Mouse (Mus musculus) CH12.LX (cell line): ENCODE results near the gene Arl15. TPM values are rescaled to one million over a fixed set of nuclear protein-coding genes. Genes with fewer than 3 reads are reported as not detected.

Experiments used
- DNase-seq: peaks from one replicate; pipeline ENCODE4 v3.0.0-alpha.2; 2013; ENCODE audit errors: extremely low read depth
- H3K27ac ChIP-seq: 2 replicates; pipeline ENCODE4 v1.5.1; 2012; ENCODE audit warnings: low read depth, mild to moderate bottlenecking, control low read depth, moderate library complexity; ENCODE audit not compliant: insufficient read depth
- H3K27me3 ChIP-seq: replicated peaks from 2 replicates; pipeline ENCODE3; 2012; ENCODE audit warnings: inconsistent platforms
- H3K36me3 ChIP-seq, 2 experiments: replicated peaks in 1 of 2; 2 replicates each; pipeline versions ENCODE3 to v1.6.1; 2012; ENCODE audit warnings: inconsistent platforms in 1 of 2, low read length in 1 of 2, mild to moderate bottlenecking in 1 of 2, mixed read lengths in 1 of 2, moderate library complexity in 1 of 2; ENCODE audit not compliant: control insufficient read depth in 1 of 2, insufficient read depth in 1 of 2
- H3K4me1 ChIP-seq, 2 experiments: 2 replicates each; pipeline ENCODE4 v1.6.1; 2012; ENCODE audit warnings: inconsistent platforms in 1 of 2, moderate library complexity in 1 of 2; ENCODE audit not compliant: insufficient read depth in 2 of 2, control insufficient read depth in 1 of 2
- H3K4me2 ChIP-seq: 2 replicates; pipeline ENCODE4 v1.6.1; 2012; ENCODE audit warnings: low read depth, mild to moderate bottlenecking, control low read depth; ENCODE audit not compliant: poor library complexity, insufficient read depth, severe bottlenecking
- H3K4me3 ChIP-seq, 3 experiments: fragments of 150-350 bp in 1 of 3; sonication (generic) in 1 of 3; replicated peaks in 1 of 3; 2 replicates each; pipeline versions ENCODE3 to v1.5.1; 2011 to 2012; ENCODE audit warnings: low read depth in 2 of 3, low read length in 2 of 3, mild to moderate bottlenecking in 2 of 3, moderate library complexity in 2 of 3, control low read depth in 1 of 3, improper control_type of control experiment in 1 of 3, inconsistent platforms in 1 of 3, mixed read lengths in 1 of 3; ENCODE audit not compliant: poor library complexity in 1 of 3
- H3K79me2 ChIP-seq: replicated peaks from 2 replicates; pipeline ENCODE4 v1.6.1; 2012; ENCODE audit warnings: mild to moderate bottlenecking, moderate library complexity; ENCODE audit not compliant: control insufficient read depth, poor library complexity, insufficient read depth, severe bottlenecking; ENCODE audit errors: extremely low read depth
- H3K9ac ChIP-seq: 2 replicates; pipeline ENCODE4 v1.6.1; 2012; ENCODE audit warnings: low read depth, mild to moderate bottlenecking, control low read depth, moderate library complexity; ENCODE audit not compliant: insufficient read depth
- H3K9me3 ChIP-seq: replicated peaks from 2 replicates; pipeline ENCODE3; 2012; ENCODE audit warnings: low read length, inconsistent platforms, mixed read lengths
- BHLHE40 ChIP-seq: IDR thresholded peaks from 2 replicates; pipeline ENCODE4 v1.6.1; 2011; ENCODE audit warnings: mild to moderate bottlenecking, low read depth, low read length, improper control_type of control experiment
- CHD1 ChIP-seq: IDR thresholded peaks from 2 replicates; pipeline ENCODE4 v1.6.1; 2012; ENCODE audit warnings: low read depth, low read length, improper control_type of control experiment, inconsistent platforms
- CHD2 ChIP-seq: IDR thresholded peaks from 2 replicates; pipeline ENCODE4 v1.6.1; 2011; ENCODE audit warnings: low read length, improper control_type of control experiment
- CTCF ChIP-seq, 2 experiments: IDR thresholded peaks in 1 of 2; conservative IDR thresholded peaks in 1 of 2; 2 replicates each; pipeline ENCODE4 v1.5.1; 2011 to 2012; ENCODE audit warnings: low read depth in 2 of 2, low read length in 2 of 2, improper control_type of control experiment in 1 of 2, inconsistent platforms in 1 of 2, mild to moderate bottlenecking in 1 of 2, moderate library complexity in 1 of 2
- E2F4 ChIP-seq: IDR thresholded peaks from 2 replicates; pipeline ENCODE4 v1.6.1; 2011; ENCODE audit warnings: low read depth, low read length, improper control_type of control experiment; ENCODE audit not compliant: insufficient replicate concordance
- ELF1 ChIP-seq: IDR thresholded peaks from 2 replicates; pipeline ENCODE4 v1.6.1; 2014; ENCODE audit warnings: low read depth, mild to moderate bottlenecking, inconsistent platforms, low read length, improper control_type of control experiment
- ETS1 ChIP-seq: conservative IDR thresholded peaks from 2 replicates; pipeline ENCODE4 v1.6.1; 2012; ENCODE audit warnings: low read depth, mild to moderate bottlenecking, inconsistent platforms, low read length, improper control_type of control experiment, moderate library complexity
- HCFC1 ChIP-seq: IDR thresholded peaks from 2 replicates; pipeline ENCODE4 v1.6.1; 2012; ENCODE audit warnings: low read depth, mild to moderate bottlenecking, inconsistent platforms, low read length, improper control_type of control experiment
- IRF4 ChIP-seq: IDR thresholded peaks from 2 replicates; pipeline ENCODE4 v1.6.1; 2014; ENCODE audit warnings: low read depth, mild to moderate bottlenecking, inconsistent platforms, low read length, improper control_type of control experiment
- JUN ChIP-seq: IDR thresholded peaks from 2 replicates; pipeline ENCODE4 v1.6.1; 2011; ENCODE audit warnings: low read depth, mild to moderate bottlenecking, low read length, improper control_type of control experiment, moderate library complexity; ENCODE audit not compliant: insufficient read depth
- KAT2A ChIP-seq: IDR thresholded peaks from 2 replicates; pipeline ENCODE4 v1.6.1; 2012; ENCODE audit warnings: low read length, improper control_type of control experiment, inconsistent platforms; ENCODE audit not compliant: insufficient replicate concordance
- MAFK ChIP-seq: IDR thresholded peaks from 2 replicates; pipeline ENCODE4 v1.6.1; 2011; ENCODE audit warnings: low read length, improper control_type of control experiment; ENCODE audit not compliant: insufficient replicate concordance
- NRF1 ChIP-seq: IDR thresholded peaks from 2 replicates; pipeline ENCODE4 v1.6.1; 2014; ENCODE audit warnings: low read depth, mild to moderate bottlenecking, inconsistent platforms, low read length, improper control_type of control experiment, moderate library complexity
- POLR2A ChIP-seq: IDR thresholded peaks from 2 replicates; pipeline ENCODE4 v1.6.1; 2011; ENCODE audit warnings: low read depth, mild to moderate bottlenecking, improper control_type of control experiment, low read length
- RAD21 ChIP-seq: IDR thresholded peaks from 2 replicates; pipeline ENCODE4 v1.6.1; 2011; ENCODE audit warnings: low read depth, mild to moderate bottlenecking, low read length, improper control_type of control experiment, moderate library complexity
- SMC3 ChIP-seq: IDR thresholded peaks from 2 replicates; pipeline ENCODE4 v1.6.1; 2011; ENCODE audit warnings: low read depth, low read length, improper control_type of control experiment
- TBP ChIP-seq: conservative IDR thresholded peaks from 2 replicates; pipeline ENCODE4 v1.6.1; 2011; ENCODE audit warnings: low read depth, low read length, improper control_type of control experiment
- UBTF ChIP-seq: IDR thresholded peaks from 2 replicates; pipeline ENCODE4 v1.6.1; 2012; ENCODE audit warnings: low read depth, mild to moderate bottlenecking, inconsistent platforms, low read length, improper control_type of control experiment, moderate library complexity
- USF1 ChIP-seq: IDR thresholded peaks from 2 replicates; pipeline ENCODE4 v1.6.1; 2014; ENCODE audit warnings: low read depth, mild to moderate bottlenecking, inconsistent platforms, low read length, improper control_type of control experiment
- ZMIZ1 ChIP-seq: IDR thresholded peaks from 2 replicates; pipeline ENCODE4 v1.6.1; 2012; ENCODE audit warnings: low read depth, mild to moderate bottlenecking, inconsistent platforms, low read length, improper control_type of control experiment
- dilution Hi-C: fragments of 300-500 bp; cut with MboI; formaldehyde crosslinking; loops from 2 replicates; pipeline ENCODE4 v1.14.3; 2020; ENCODE audit warnings: low sequenced_read_pairs; ENCODE audit not compliant: extremely low pct_unique_long_range_greater_than_20kb, extremely low pct_ligation_motif_present
- in situ Hi-C: fragments of 300-500 bp; cut with MboI; formaldehyde crosslinking; loops from 3 replicates; pipeline ENCODE4 v1.14.3; 2019; ENCODE audit warnings: low sequenced_read_pairs, low pct_ligation_motif_present, low pct_unique_long_range_greater_than_20kb, mixed read lengths
- polyA plus RNA-seq: library from polyadenylated mRNA; unstranded; fragments of >175 nt; gene quantifications from 2 replicates; pipeline ENCODE4 v1.2.1, GENCODE M21; 2012; ENCODE audit warnings: low read depth; ENCODE audit not compliant: insufficient read length
- total RNA-seq, 2 experiments: library from RNA; depleted of rRNA; stranded (reverse); fragments of 300-350 nt in 1 of 2; fragments of >200 nt in 1 of 2; gene quantifications; 2 replicates each; pipeline ENCODE4 v1.2.3; 2012 to 2014

The Arl15 gene
- total and polyA plus RNA-seq, 3 experiments, result 2.2 to 5.2 (median 4.8) TPM

DNA sequence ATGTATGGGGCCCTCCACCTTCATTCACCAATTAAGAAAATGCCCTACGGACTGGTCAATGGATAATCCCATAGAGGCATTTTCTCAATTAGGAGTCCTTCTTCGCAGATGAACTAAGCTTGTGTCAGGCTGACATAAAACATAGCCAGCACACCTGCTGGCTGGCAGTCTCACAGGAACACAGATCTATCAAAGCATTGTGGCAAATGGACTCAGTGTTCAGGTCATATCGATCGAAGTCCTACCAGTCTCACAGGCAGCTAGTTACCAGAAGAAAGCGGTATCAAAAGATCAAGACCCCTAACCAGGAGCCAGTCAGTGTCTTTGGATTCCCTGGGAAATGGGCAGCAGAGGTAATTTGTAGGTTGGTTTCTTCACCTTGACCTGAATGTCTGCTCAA, 274.1 kb downstream of the Arl15 start:
- TF ChIP-seq TBP, result no peak
- no peak for TF ChIP-seq BHLHE40
- no peak for TF ChIP-seq USF1
- no peak for TF ChIP-seq HCFC1
- no peak for TF ChIP-seq ZMIZ1
- TF ChIP-seq NRF1, result no peak
- TF ChIP-seq IRF4, result no peak
- no peak for TF ChIP-seq JUN
- TF ChIP-seq UBTF, result no peak
- TF ChIP-seq CHD2, result no peak
- no peak for TF ChIP-seq CTCF (conservative IDR thresholded peaks at IDR 0.05 in 1 of 2, IDR thresholded peaks at IDR 0.05 in 1 of 2; ENCODE audit: low read depth in 2 of 2, low read length in 2 of 2)
- no peak for TF ChIP-seq ELF1
- no peak for TF ChIP-seq KAT2A
- TF ChIP-seq CHD1, result no peak
- no peak for TF ChIP-seq MAFK
- no peak for TF ChIP-seq E2F4
- TF ChIP-seq POLR2A, result no peak
- TF ChIP-seq RAD21, result no peak
- no peak for TF ChIP-seq SMC3
- no peak for DNase-seq
- dilution Hi-C loops, result no loop called here
- in situ Hi-C loops, result no loop called here
- Histone ChIP-seq H3K79me2 (no peaks in the 10 kb centered on the region), H3K36me3 (peaks cover 0 to 4% of the 10 kb centered on the region in 2 experiments), H3K4me3 (no peak overlapping the region), H3K9me3 (no peaks in the 10 kb centered on the region), H3K27ac (no peak overlapping the region), H3K4me2 (no peak overlapping the region), H3K4me1 (no peaks in the 10 kb centered on the region), H3K9ac (no peak overlapping the region), H3K27me3 (no peaks in the 10 kb centered on the region)

DNA sequence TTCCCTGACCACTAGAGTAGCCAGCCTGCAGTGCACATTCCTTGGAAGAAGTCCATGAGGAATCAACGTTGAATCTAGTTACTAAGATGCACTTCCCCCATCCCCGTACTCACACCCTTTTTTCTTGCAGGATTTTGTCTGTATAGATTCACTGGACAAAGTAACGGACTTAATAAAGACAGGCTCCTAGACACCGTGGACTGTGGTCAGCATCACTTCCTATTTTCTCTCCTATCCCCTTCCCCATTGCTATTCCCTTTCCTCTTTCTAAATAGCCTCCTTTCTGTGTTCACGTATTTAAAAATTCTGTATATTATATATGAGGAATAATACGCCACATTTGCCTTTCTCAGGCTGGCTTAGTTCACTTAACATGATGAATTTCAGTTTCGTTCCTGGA, 277.1 kb downstream of the Arl15 start:
- Histone ChIP-seq H3K9me3 (no peaks in the 10 kb centered on the region), H3K27me3 (no peaks in the 10 kb centered on the region), H3K79me2 (no peaks in the 10 kb centered on the region), H3K36me3 (peaks cover 0 to 4% of the 10 kb centered on the region in 2 experiments), H3K9ac (no peak overlapping the region), H3K27ac (no peak overlapping the region), H3K4me1 (no peaks in the 10 kb centered on the region), H3K4me2 (no peak overlapping the region), H3K4me3 (no peak overlapping the region)
- TF ChIP-seq CHD1 (no peak), ETS1 (no peak), CHD2 (no peak), TBP (no peak)
- in situ Hi-C loops (no loop called here), dilution Hi-C loops (no loop called here)
- DNase-seq, result no peak
